In the genomic region with DNA sequence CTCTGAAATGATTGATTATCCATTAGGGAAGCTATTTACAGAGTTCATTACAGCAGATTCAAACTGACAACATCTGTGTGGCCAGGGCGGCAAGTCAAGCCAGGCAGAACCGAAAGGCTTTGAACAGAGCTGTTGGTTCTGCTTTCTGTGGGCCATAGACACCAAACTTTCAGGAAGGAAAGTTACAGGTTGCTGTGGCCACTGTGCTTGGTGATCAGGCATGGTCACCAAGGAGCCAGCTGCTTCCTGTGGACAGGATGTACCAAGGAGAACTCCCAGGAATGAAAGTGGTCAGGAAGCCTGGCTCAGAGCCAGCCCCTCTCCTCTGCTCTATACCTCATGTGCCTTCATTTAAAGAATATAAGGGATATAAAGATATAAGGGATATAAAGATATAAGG, we compare ENCODE assay signal across 9 mouse cellular contexts. TPM values are rescaled to one million over a fixed set of nuclear protein-coding genes. Genes with fewer than 3 reads are reported as not detected.
DNase-seq lines count a peak whose midpoint lies in the region; ATAC-seq lines count a peak whose summit lies in the region.
"Had no signal": no experiment of that assay in that cellular context is flagged by ENCODE, and none has a peak within 500 bp of the region (broad histone marks: within the 10 kb centered on the region; RNA-seq: fewer than 3 reads in every experiment).

No protein-coding gene starts in this region.

- H3K9me3 ChIP-seq in intestine, embryonic 16.5 days (ENCODE audit: control insufficient read depth, low read length) = no peaks in the 10 kb centered on the region
- no peaks in the 10 kb centered on the region for H3K9me3 ChIP-seq in forebrain, embryonic 14.5 days (replicated peaks; ENCODE audit: control insufficient read depth, low read length)
- H3K9me3 ChIP-seq: limb, embryonic 13.5 days had no signal

- no peak overlapping the region for H3K4me3 ChIP-seq in intestine, embryonic 16.5 days (ENCODE audit: low read length)
- H3K4me3 ChIP-seq in forebrain, embryonic 14.5 days (ENCODE audit: low read depth, low read length) = no peak overlapping the region
- H3K4me3 ChIP-seq: limb, embryonic 13.5 days had no signal

- DNase-seq in gastrocnemius, postnatal 14 days = peak; percentile 12
- DNase-seq in gastrocnemius, postnatal 36 days = no peak
- DNase-seq in B cell, adult 2 months = peak; percentile 55 to 61
- DNase-seq in lung, postnatal 4 days = peak; percentile 34 to 43
- no peak for DNase-seq in thymus, postnatal 10 days (ENCODE audit: low spot score in 2 of 2)
- DNase-seq in forebrain, embryonic 14.5 days (ENCODE audit: low spot score) = no peak
- no peak for DNase-seq in thymus, adult 18-20 months

- ATAC-seq in intestine, embryonic 16.5 days = no peak
- no peak for ATAC-seq in forebrain, embryonic 14.5 days

- no peak overlapping the region for H3K9ac ChIP-seq in intestine, embryonic 16.5 days (ENCODE audit: low read depth, low read length)
- no peak overlapping the region for H3K9ac ChIP-seq in forebrain, embryonic 14.5 days (ENCODE audit: low read length)
- H3K9ac ChIP-seq: limb, embryonic 13.5 days had no signal

- H3K27ac ChIP-seq in intestine, embryonic 16.5 days (ENCODE audit: low read length) = peak overlapping the region; percentile 86
- no peak overlapping the region for H3K27ac ChIP-seq in forebrain, embryonic 14.5 days (ENCODE audit: low read depth, low read length)
- H3K27ac ChIP-seq: limb, embryonic 13.5 days had no signal

- H3K4me2 ChIP-seq in intestine, embryonic 16.5 days (ENCODE audit: low read depth, low read length) = no peak overlapping the region
- H3K4me2 ChIP-seq in forebrain, embryonic 14.5 days (ENCODE audit: low read length) = no peak overlapping the region
- H3K4me2 ChIP-seq: limb, embryonic 13.5 days had no signal

- H3K4me1 ChIP-seq in intestine, embryonic 16.5 days (ENCODE audit: control insufficient read depth, insufficient read depth, low read length) = peaks cover 18% of the 10 kb centered on the region
- no peaks in the 10 kb centered on the region for H3K4me1 ChIP-seq in forebrain, embryonic 14.5 days (ENCODE audit: control insufficient read depth, insufficient read depth, low read length)

- WGBS in intestine, embryonic 16.5 days = 23% methylated on average over 2 of the region's 2 CpGs
- WGBS in forebrain, embryonic 14.5 days = 93% methylated on average over 2 of the region's 2 CpGs

- no peaks in the 10 kb centered on the region for H3K36me3 ChIP-seq in intestine, embryonic 16.5 days (ENCODE audit: control insufficient read depth, insufficient read depth, low read length)
- H3K36me3 ChIP-seq in forebrain, embryonic 14.5 days (ENCODE audit: control insufficient read depth, insufficient read depth, low read length) = no peaks in the 10 kb centered on the region
- H3K36me3 ChIP-seq: limb, embryonic 13.5 days had no signal

- no peaks in the 10 kb centered on the region for H3K27me3 ChIP-seq in intestine, embryonic 16.5 days (replicated peaks; ENCODE audit: control insufficient read depth, insufficient read depth, low read length)
- no peaks in the 10 kb centered on the region for H3K27me3 ChIP-seq in forebrain, embryonic 14.5 days (replicated peaks; ENCODE audit: control insufficient read depth, insufficient read depth, low read length)
- H3K27me3 ChIP-seq: limb, embryonic 13.5 days had no signal

- intact Hi-C loops in gastrocnemius, postnatal 14 days (cut with DNase I; ENCODE audit: low total_unique reads) = no loop called here
- intact Hi-C loops in gastrocnemius, postnatal 36 days (cut with DNase I) = no loop called here

RNA-seq across cellular contexts. Expression of a gene that starts 30.2 kb away (rescaled TPM):
- 1 to 10 TPM; 1.4 TPM for total RNA-seq in gastrocnemius, postnatal 14 days (2021)
- total RNA-seq in gastrocnemius, postnatal 36 days (2021) = under 1 TPM; 0.44 to 0.74 TPM
- 21.7 and 23.3 TPM in 2 replicates for polyA plus RNA-seq in intestine, embryonic 16.5 days (2015; fragmentation: Nextera tagmentation; extraction: Ambion mirVana)
- 24.2 and 36.0 TPM in 2 replicates for polyA plus RNA-seq in forebrain, embryonic 14.5 days (2014; fragmentation: Nextera tagmentation; extraction: Ambion mirVana)

Comparison
In these comparisons a context has a peak if more than half of its experiments do, and no peak if none do; other contexts are left out.
1. DNase-seq: peak in gastrocnemius, postnatal 14 days (single experiment), B cell, adult 2 months (2 of 2) and lung, postnatal 4 days (2 of 2); none in gastrocnemius, postnatal 36 days (0 of 2), thymus, postnatal 10 days (0 of 2), forebrain, embryonic 14.5 days (single experiment) and thymus, adult 18-20 months (0 of 2).